Mouse (Mus musculus): Measurements from ENCODE around the gene Mthfd1l.
"Not testable (repeated sequence)": the region's sequence is repeated elsewhere in the genome, so short reads cannot be mapped to it uniquely, and the experiment has no call there.

Gene Mthfd1l

DNA sequence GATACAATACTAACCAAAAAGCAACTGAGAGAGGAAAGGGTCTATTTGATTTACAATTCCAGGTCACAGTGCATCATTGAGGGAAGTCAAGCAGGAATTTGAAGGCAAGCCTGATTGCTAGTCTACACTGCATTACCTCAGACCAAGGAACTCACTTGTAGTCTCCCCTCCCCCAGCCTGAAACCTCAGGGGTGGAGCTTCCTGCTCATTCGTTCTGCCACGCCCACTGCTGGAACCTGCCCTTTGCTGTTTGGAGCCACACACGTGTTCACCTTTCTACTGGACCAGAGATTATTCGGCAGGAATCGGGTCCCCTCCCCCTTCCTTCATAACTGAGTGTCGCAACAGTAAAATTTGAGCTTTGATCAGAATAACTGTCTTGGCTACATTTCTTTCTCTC, 230.7 kb downstream of the Mthfd1l start:
- DNase-seq (ENCODE audit: low spot score in 2 of 2), result not testable (repeated sequence)

DNA sequence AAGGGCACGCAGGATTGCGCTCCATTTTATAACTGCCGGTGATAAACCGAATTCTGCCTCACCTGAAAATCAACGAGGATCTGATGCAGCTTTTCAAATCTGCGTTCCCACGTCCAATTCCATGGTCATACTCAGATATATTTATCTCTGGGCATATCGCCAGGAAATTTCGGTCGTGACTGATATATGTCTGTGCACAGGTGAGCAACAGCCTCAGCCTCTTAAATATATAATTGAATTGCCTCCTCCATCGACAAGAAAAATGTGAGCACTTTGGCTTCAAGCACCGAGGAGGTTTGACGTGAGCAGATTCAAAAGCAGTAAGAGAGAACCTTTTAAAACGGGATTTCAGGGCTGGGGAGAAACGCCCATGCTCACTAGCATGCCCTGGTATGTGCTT, 236.1 kb downstream of the Mthfd1l start:
- no peak for DNase-seq (ENCODE audit: low spot score in 2 of 2)

GRCm38 (mm10) chr10:4210313-4211066, 237.6 kb downstream of the Mthfd1l start:
- DNase-seq (ENCODE audit: low spot score in 2 of 2), result peak in 1 of 2 experiments; percentile 8

- no peak for DNase-seq (ENCODE audit: low spot score in 2 of 2)
Measured at GRCm38 (mm10) chr10:4211067-4211447, 238.1 kb downstream of the Mthfd1l start.

All from frontal cortex, postnatal 14 days (tissue).